Mouse (Mus musculus) yolk sac, embryonic 10.5 days (tissue): ENCODE measurements at regions not wholly inside any gene's neighbourhood (a gene's known extent, or its start where the extent isn't known, plus 50 kb on each side); places are given as distances from the start of the nearest gene placed in this dataset.

ENCODE experiments used
- DNase-seq: peaks from one replicate; pipeline ENCODE4 v3.0.0-alpha.2; 2017; ENCODE audit warnings: low spot score

- no peak for DNase-seq
Observed at GRCm38 (mm10) chrX:166971721-166972120, 237.4 kb downstream of the Tmsb4x start.

GRCm38 (mm10) chrX:166964656-166965582 lies 244.2 kb downstream of the Tmsb4x start:
- no peak for DNase-seq

- DNase-seq: no peak
Observed at GRCm38 (mm10) chrX:166952528-166953189, 256.5 kb downstream of the Tmsb4x start.

- DNase-seq: no peak
Observed at GRCm38 (mm10) chrX:166951011-166951410, 258.1 kb downstream of the Tmsb4x start.

GRCm38 (mm10) chrX:166945915-166946314 lies 263.2 kb downstream of the Tmsb4x start:
- no peak for DNase-seq

GRCm38 (mm10) chrX:166945476-166945875 lies 263.6 kb downstream of the Tmsb4x start:
- DNase-seq: no peak

GRCm38 (mm10) chrX:166933766-166934165 lies 275.3 kb downstream of the Tmsb4x start:
- DNase-seq: no peak

- DNase-seq: no peak
Observed at GRCm38 (mm10) chrX:166932472-166932871, 276.6 kb downstream of the Tmsb4x start.

GRCm38 (mm10) chrX:166931048-166931447 lies 278.1 kb downstream of the Tmsb4x start:
- DNase-seq: no peak

GRCm38 (mm10) chrX:166929716-166930420 lies 279.2 kb downstream of the Tmsb4x start:
- DNase-seq: no peak

- no peak for DNase-seq
Observed at GRCm38 (mm10) chrX:166915356-166915953, 293.7 kb downstream of the Tmsb4x start.

- no peak for DNase-seq
Observed at GRCm38 (mm10) chrX:166906602-166907001, 302.5 kb downstream of the Tmsb4x start.

- DNase-seq: no peak
Observed at GRCm38 (mm10) chrX:166900761-166901160, 308.4 kb downstream of the Tmsb4x start.

GRCm38 (mm10) chrX:166895199-166895598 lies 309.7 kb upstream of the Egfl6 start:
- peak; percentile 7 for DNase-seq

GRCm38 (mm10) chrX:166886417-166886816 lies 300.9 kb upstream of the Egfl6 start:
- no peak for DNase-seq

- DNase-seq: no peak
Observed at GRCm38 (mm10) chrX:166869515-166869914, 284.0 kb upstream of the Egfl6 start.

- DNase-seq: no peak
Observed at GRCm38 (mm10) chrX:166867692-166868091, 282.2 kb upstream of the Egfl6 start.
